25 mouse cellular contexts compared by ENCODE assay signal in genomic region chr4:53023189-53023925, GRCm38 (mm10). TPM values are rescaled to one million over a fixed set of nuclear protein-coding genes. Genes with fewer than 3 reads are reported as not detected.
DNase-seq lines count a peak whose midpoint lies in the region; ATAC-seq and TF ChIP-seq lines count a peak whose summit lies in the region.
"Had no signal": no experiment of that assay in that cellular context is flagged by ENCODE, and none has a peak within 500 bp of the region (broad histone marks: within the 10 kb centered on the region; RNA-seq: fewer than 3 reads in every experiment).

No protein-coding gene starts in this region.

- DNase-seq in heart, postnatal 0 days (ENCODE audit: low spot score) = no peak
- DNase-seq in intestine, embryonic 14.5 days (ENCODE audit: low spot score) = no peak
- DNase-seq in left cerebral cortex, postnatal 10 days (ENCODE audit: extremely low spot score in 1 of 2, low spot score in 2 of 2) = no peak
- no peak for DNase-seq in thymus, adult 18-20 months
- DNase-seq: cerebellum, adult 9-10 months; heart, postnatal 4 days; kidney, adult 9 months; lung, embryonic 14.5 days; lung, postnatal 4 days; spleen, adult 18-20 months had no signal

- no peaks in the 10 kb centered on the region for H3K27me3 ChIP-seq in heart, postnatal 0 days (ENCODE audit: control insufficient read depth, insufficient read depth, low read length)
- H3K27me3 ChIP-seq in heart, embryonic 11.5 days (ENCODE audit: control insufficient read depth, insufficient read depth, low read length) = no peaks in the 10 kb centered on the region
- H3K27me3 ChIP-seq in intestine, embryonic 14.5 days (replicated peaks; ENCODE audit: control insufficient read depth, insufficient read depth, low read length) = no peaks in the 10 kb centered on the region
- no peaks in the 10 kb centered on the region for H3K27me3 ChIP-seq in intestine, embryonic 16.5 days (replicated peaks; ENCODE audit: control insufficient read depth, insufficient read depth, low read length)
- no peaks in the 10 kb centered on the region for H3K27me3 ChIP-seq in liver, embryonic 15.5 days
- H3K27me3 ChIP-seq: midbrain, embryonic 13.5 days had no signal

- no peak; the same call in 1 of the 2 replicates for ATAC-seq in heart, postnatal 0 days (ENCODE audit: insufficient read depth, low read depth)
- no peak; the same call in 1 of the 2 replicates for ATAC-seq in heart, embryonic 11.5 days (replicated peaks; ENCODE audit: insufficient number of reproducible peaks, low FRiP score, low TSS enrichment)
- peak; percentile 61 for ATAC-seq in intestine, embryonic 14.5 days (replicated peaks; ENCODE audit: low FRiP score, low TSS enrichment, low read depth)
- peak; percentile 93 for ATAC-seq in intestine, embryonic 16.5 days
- ATAC-seq in liver, embryonic 15.5 days (ENCODE audit: insufficient read depth) = peak; percentile 76
- ATAC-seq: hindbrain, postnatal 0 days; midbrain, embryonic 13.5 days had no signal

- peaks cover 32% of the 10 kb centered on the region for H3K36me3 ChIP-seq in heart, postnatal 0 days (replicated peaks; ENCODE audit: control insufficient read depth, insufficient read depth, low read length)
- H3K36me3 ChIP-seq in heart, embryonic 11.5 days (ENCODE audit: control insufficient read depth, insufficient read depth, low read length) = peaks cover 20% of the 10 kb centered on the region
- peaks cover 44% of the 10 kb centered on the region for H3K36me3 ChIP-seq in intestine, embryonic 14.5 days (ENCODE audit: control insufficient read depth, insufficient read depth, low read length)
- H3K36me3 ChIP-seq in intestine, embryonic 16.5 days (ENCODE audit: control insufficient read depth, insufficient read depth, low read length) = peaks cover 19% of the 10 kb centered on the region; the same call in 1 of the 2 replicates
- peaks cover 25% of the 10 kb centered on the region for H3K36me3 ChIP-seq in liver, embryonic 15.5 days (replicated peaks)

- peak overlapping the region; percentile 5; the same call in 1 of the 2 replicates for H3K4me2 ChIP-seq in heart, postnatal 0 days (ENCODE audit: low read depth, low read length)
- no peak overlapping the region for H3K4me2 ChIP-seq in heart, embryonic 11.5 days
- H3K4me2 ChIP-seq in intestine, embryonic 14.5 days (ENCODE audit: low read length) = no peak overlapping the region
- peak overlapping the region; percentile 12; the same call in 1 of the 2 replicates for H3K4me2 ChIP-seq in intestine, embryonic 16.5 days (ENCODE audit: low read depth, low read length)
- no peak overlapping the region for H3K4me2 ChIP-seq in liver, embryonic 15.5 days
- H3K4me2 ChIP-seq: lung, embryonic 14.5 days; midbrain, embryonic 13.5 days had no signal

- no peak overlapping the region for H3K4me3 ChIP-seq in heart, postnatal 0 days (ENCODE audit: low read depth, low read length)
- no peak overlapping the region for H3K4me3 ChIP-seq in heart, embryonic 11.5 days (ENCODE audit: low read depth, low read length)
- H3K4me3 ChIP-seq in intestine, embryonic 14.5 days (ENCODE audit: low read depth, low read length) = no peak overlapping the region
- no peak overlapping the region for H3K4me3 ChIP-seq in intestine, embryonic 16.5 days (ENCODE audit: low read length)
- H3K4me3 ChIP-seq in liver, embryonic 15.5 days (replicated peaks) = no peak overlapping the region
- H3K4me3 ChIP-seq: forebrain, embryonic 10.5 days; midbrain, embryonic 13.5 days; myocyte had no signal

- 64% methylated on average over 14 of the region's 14 CpGs for WGBS in heart, postnatal 0 days
- WGBS in heart, embryonic 11.5 days (ENCODE audit: insufficient replicate concordance) = 77% methylated on average over 14 of the region's 14 CpGs
- 73% methylated on average over 14 of the region's 14 CpGs for WGBS in intestine, embryonic 14.5 days
- 75% methylated on average over 14 of the region's 14 CpGs for WGBS in intestine, embryonic 16.5 days
- WGBS in liver, embryonic 15.5 days (ENCODE audit: insufficient replicate concordance) = 79% methylated on average over 14 of the region's 14 CpGs

- H3K9ac ChIP-seq in heart, postnatal 0 days (replicated peaks; ENCODE audit: low read depth, low read length) = no peak overlapping the region
- H3K9ac ChIP-seq in heart, embryonic 11.5 days (ENCODE audit: low read depth, low read length) = no peak overlapping the region
- H3K9ac ChIP-seq in intestine, embryonic 14.5 days (ENCODE audit: low read length) = no peak overlapping the region
- H3K9ac ChIP-seq in intestine, embryonic 16.5 days (ENCODE audit: low read depth, low read length) = no peak overlapping the region
- H3K9ac ChIP-seq in liver, embryonic 15.5 days = no peak overlapping the region
- H3K9ac ChIP-seq: lung, embryonic 14.5 days; midbrain, embryonic 13.5 days had no signal

- 0 out of 2 replicates have a peak, but pooled peaks cover 8% of the 10 kb centered on the region for H3K9me3 ChIP-seq in heart, postnatal 0 days (replicated peaks; ENCODE audit: control insufficient read depth, low read length)
- no peaks in the 10 kb centered on the region for H3K9me3 ChIP-seq in heart, embryonic 11.5 days (replicated peaks; ENCODE audit: control insufficient read depth, low read length)
- peaks cover 2% of the 10 kb centered on the region; the same call in 1 of the 2 replicates for H3K9me3 ChIP-seq in intestine, embryonic 14.5 days (ENCODE audit: control insufficient read depth, low read length)
- no peaks in the 10 kb centered on the region for H3K9me3 ChIP-seq in intestine, embryonic 16.5 days (ENCODE audit: control insufficient read depth, low read length)
- H3K9me3 ChIP-seq in liver, embryonic 15.5 days (replicated peaks) = no peaks in the 10 kb centered on the region
- H3K9me3 ChIP-seq: midbrain, embryonic 13.5 days had no signal

- TF ChIP-seq EP300 in heart, postnatal 0 days (IDR thresholded peaks at IDR 0.05; ENCODE audit: low read depth) = no peak

- intact Hi-C loops in left cerebral cortex, postnatal 10 days (cut with DNase I) = no loop called here

- H3K4me1 ChIP-seq in heart, postnatal 0 days (ENCODE audit: control insufficient read depth, insufficient read depth) = no peaks in the 10 kb centered on the region
- no peaks in the 10 kb centered on the region for H3K4me1 ChIP-seq in heart, embryonic 11.5 days (ENCODE audit: control insufficient read depth, insufficient read depth, low read length)
- no peaks in the 10 kb centered on the region for H3K4me1 ChIP-seq in intestine, embryonic 14.5 days (replicated peaks; ENCODE audit: control insufficient read depth, insufficient read depth, low read length)
- no peaks in the 10 kb centered on the region for H3K4me1 ChIP-seq in intestine, embryonic 16.5 days (ENCODE audit: control insufficient read depth, insufficient read depth, low read length)
- no peaks in the 10 kb centered on the region for H3K4me1 ChIP-seq in liver, embryonic 15.5 days (replicated peaks)
- H3K4me1 ChIP-seq: forebrain, embryonic 10.5 days; midbrain, embryonic 13.5 days had no signal

- TF ChIP-seq CTCF in heart, postnatal 0 days (IDR thresholded peaks at IDR 0.05; ENCODE audit: low read depth) = no peak

- no peak overlapping the region for H3K27ac ChIP-seq in heart, postnatal 0 days (ENCODE audit: low read depth)
- no peak overlapping the region for H3K27ac ChIP-seq in heart, embryonic 11.5 days (ENCODE audit: low read depth, low read length)
- H3K27ac ChIP-seq in intestine, embryonic 14.5 days (ENCODE audit: low read depth) = no peak overlapping the region
- H3K27ac ChIP-seq in intestine, embryonic 16.5 days (ENCODE audit: low read length) = peak overlapping the region; percentile 77
- 0 out of 2 replicates have a peak overlapping the region, but pooled peaks have one; percentile 9 for H3K27ac ChIP-seq in liver, embryonic 15.5 days (replicated peaks)
- H3K27ac ChIP-seq: forebrain, embryonic 10.5 days; hindbrain, postnatal 0 days; midbrain, embryonic 13.5 days had no signal

RNA-seq across cellular contexts. Expression of gene Nipsnap3b, which starts 11.7 kb away (rescaled TPM):
- total RNA-seq in heart, postnatal 0 days (2014; rRNA removed; ENCODE audit: low replicate concordance) = 36.5 and 51.0 TPM in 2 replicates
- polyA plus RNA-seq in heart, postnatal 0 days (2015; fragmentation: Nextera tagmentation; extraction: Ambion mirVana) = 43.3 TPM in 2 replicates
- polyA plus RNA-seq in heart, embryonic 11.5 days (2014; fragmentation: Nextera tagmentation; extraction: Ambion mirVana) = 91.6 and 105 TPM in 2 replicates
- 99.2 and 102 TPM in 2 replicates for polyA plus RNA-seq in intestine, embryonic 14.5 days (2014; fragmentation: Nextera tagmentation; extraction: Ambion mirVana)
- 146 and 162 TPM in 2 replicates for polyA plus RNA-seq in intestine, embryonic 16.5 days (2015; fragmentation: Nextera tagmentation; extraction: Ambion mirVana)
- polyA plus RNA-seq in liver, embryonic 15.5 days (2015; fragmentation: Nextera tagmentation; extraction: Ambion mirVana) = 32.2 and 36.8 TPM in 2 replicates
- total RNA-seq in left cerebral cortex, postnatal 10 days (2021) = 10 to 100 TPM; 22.3 to 24.5 TPM

RNA-seq across cellular contexts. Expression of gene Nipsnap3a, which starts 34.3 kb away (rescaled TPM):
- not detected in 2 replicates for total RNA-seq in heart, postnatal 0 days (2014; rRNA removed; ENCODE audit: low replicate concordance)
- polyA plus RNA-seq in heart, postnatal 0 days (2015; fragmentation: Nextera tagmentation; extraction: Ambion mirVana) = not detected in 2 replicates
- not detected in 2 replicates for polyA plus RNA-seq in heart, embryonic 11.5 days (2014; fragmentation: Nextera tagmentation; extraction: Ambion mirVana)
- not detected in 2 replicates for polyA plus RNA-seq in intestine, embryonic 14.5 days (2014; fragmentation: Nextera tagmentation; extraction: Ambion mirVana)
- not detected in 2 replicates for polyA plus RNA-seq in intestine, embryonic 16.5 days (2015; fragmentation: Nextera tagmentation; extraction: Ambion mirVana)
- polyA plus RNA-seq in liver, embryonic 15.5 days (2015; fragmentation: Nextera tagmentation; extraction: Ambion mirVana) = not detected in 2 replicates
- not detected for total RNA-seq in left cerebral cortex, postnatal 10 days (2021)
- total RNA-seq: adrenal gland, postnatal 4 days; ES-E14; granulocyte monocyte progenitor cell, adult 5-6 weeks; heart, postnatal 4 days; hindbrain, postnatal 0 days; layer of hippocampus, postnatal 25 days; left cerebral cortex, postnatal 25 days; neutrophil, adult 5-6 weeks had no signal
- polyA plus RNA-seq: forebrain, embryonic 10.5 days; hindbrain, postnatal 0 days; lung, embryonic 14.5 days; midbrain, embryonic 13.5 days; myocyte; stomach, embryonic 14.5 days had no signal

RNA-seq across cellular contexts. Expression of gene Olfr270, which starts 59.0 kb away (rescaled TPM):
- total RNA-seq in heart, postnatal 0 days (2014; rRNA removed; ENCODE audit: low replicate concordance) = not detected in 2 replicates
- not detected in 2 replicates for polyA plus RNA-seq in heart, postnatal 0 days (2015; fragmentation: Nextera tagmentation; extraction: Ambion mirVana)
- polyA plus RNA-seq in heart, embryonic 11.5 days (2014; fragmentation: Nextera tagmentation; extraction: Ambion mirVana) = not detected in 2 replicates
- not detected in 2 replicates for polyA plus RNA-seq in intestine, embryonic 14.5 days (2014; fragmentation: Nextera tagmentation; extraction: Ambion mirVana)
- not detected in 2 replicates for polyA plus RNA-seq in intestine, embryonic 16.5 days (2015; fragmentation: Nextera tagmentation; extraction: Ambion mirVana)
- polyA plus RNA-seq in liver, embryonic 15.5 days (2015; fragmentation: Nextera tagmentation; extraction: Ambion mirVana) = not detected in 2 replicates
- total RNA-seq in left cerebral cortex, postnatal 10 days (2021) = not detected
- total RNA-seq: adrenal gland, postnatal 4 days; ES-E14; granulocyte monocyte progenitor cell, adult 5-6 weeks; heart, postnatal 4 days; hindbrain, postnatal 0 days; layer of hippocampus, postnatal 25 days; left cerebral cortex, postnatal 25 days; neutrophil, adult 5-6 weeks had no signal
- polyA plus RNA-seq: embryonic facial prominence, embryonic 14.5 days; forebrain, embryonic 10.5 days; hindbrain, postnatal 0 days; lung, embryonic 14.5 days; midbrain, embryonic 13.5 days; myocyte; stomach, embryonic 14.5 days had no signal

Comparison
In these comparisons a context has a peak if more than half of its experiments do, and no peak if none do; other contexts are left out.
1. H3K27ac ChIP-seq: peak in intestine, embryonic 16.5 days (single experiment) and liver, embryonic 15.5 days (single experiment); none in heart, postnatal 0 days (single experiment), heart, embryonic 11.5 days (single experiment) and intestine, embryonic 14.5 days (single experiment).
2. H3K4me2 ChIP-seq: peak in heart, postnatal 0 days (single experiment) and intestine, embryonic 16.5 days (single experiment); none in heart, embryonic 11.5 days (single experiment), intestine, embryonic 14.5 days (single experiment) and liver, embryonic 15.5 days (single experiment).
3. ATAC-seq: peak in intestine, embryonic 14.5 days (single experiment), intestine, embryonic 16.5 days (single experiment) and liver, embryonic 15.5 days (single experiment); none in heart, postnatal 0 days (single experiment) and heart, embryonic 11.5 days (single experiment).